Mouse (Mus musculus) E14TG2a.4 (cell line): ENCODE results near the gene Elmo1.
A peak's percentile ranks its signal among the peaks of the same experiment; 100 is the strongest.

ENCODE experiments used
- H3K27me3 ChIP-seq: 2 replicates; pipeline ENCODE4 v1.6.1; 2014; ENCODE audit warnings: low read length, control low read depth; ENCODE audit not compliant: insufficient read depth
- H3K36me3 ChIP-seq: 2 replicates; pipeline ENCODE4 v1.6.1; 2014; ENCODE audit warnings: low read length, control low read depth; ENCODE audit not compliant: insufficient read depth
- H3K4me1 ChIP-seq: replicated peaks from 2 replicates; pipeline ENCODE4 v1.6.1; 2014; ENCODE audit warnings: low read depth, low read length, control low read depth
- H3K4me3 ChIP-seq: replicated peaks from 2 replicates; pipeline ENCODE4 v1.5.1; 2014; ENCODE audit warnings: mild to moderate bottlenecking, low read length
- H3K9me3 ChIP-seq: 2 replicates; pipeline ENCODE4 v1.6.1; 2014; ENCODE audit warnings: low read length, control low read depth
- CTCF ChIP-seq: conservative IDR thresholded peaks from 2 replicates; pipeline ENCODE4 v1.5.1; 2014; ENCODE audit warnings: low read length
- NANOG ChIP-seq: IDR thresholded peaks from 2 replicates; pipeline ENCODE4 v1.6.1; 2014; ENCODE audit warnings: borderline replicate concordance, low read length, mixed read lengths
- POU5F1 ChIP-seq: IDR thresholded peaks from 2 replicates; pipeline ENCODE4 v1.6.1; 2014; ENCODE audit warnings: low read length, borderline replicate concordance

The Elmo1 gene

GRCm38 (mm10) chr13:20163339-20163954 lies 73.1 kb downstream of the Elmo1 start:
- H3K9me3 ChIP-seq: no peaks in the 10 kb centered on the region
- no peaks in the 10 kb centered on the region for H3K36me3 ChIP-seq
- H3K4me3 ChIP-seq: no peak overlapping the region
- no peaks in the 10 kb centered on the region for H3K27me3 ChIP-seq
- H3K4me1 ChIP-seq: 0 out of 2 replicates have a peak, but pooled peaks cover under 1% of the 10 kb centered on the region
- TF ChIP-seq POU5F1 (no peak), CTCF (no peak), NANOG (no peak)

GRCm38 (mm10) chr13:20164837-20165236 lies 74.4 kb downstream of the Elmo1 start:
- no peak for TF ChIP-seq CTCF
- no peak for TF ChIP-seq NANOG
- no peak for TF ChIP-seq POU5F1
- peaks cover 10% of the 10 kb centered on the region for H3K4me1 ChIP-seq
- no peaks in the 10 kb centered on the region for H3K36me3 ChIP-seq
- H3K9me3 ChIP-seq: no peaks in the 10 kb centered on the region
- no peak overlapping the region for H3K4me3 ChIP-seq
- H3K27me3 ChIP-seq: no peaks in the 10 kb centered on the region

GRCm38 (mm10) chr13:20173987-20174654 lies 83.7 kb downstream of the Elmo1 start:
- no peaks in the 10 kb centered on the region for H3K9me3 ChIP-seq

GRCm38 (mm10) chr13:20174655-20175280 lies 84.4 kb downstream of the Elmo1 start:
- H3K4me3 ChIP-seq: peak overlapping the region; percentile 1
- no peaks in the 10 kb centered on the region for H3K9me3 ChIP-seq
- H3K27me3 ChIP-seq: no peaks in the 10 kb centered on the region
- TF ChIP-seq CTCF (no peak), POU5F1 (no peak), NANOG (no peak)
- peaks cover 59% of the 10 kb centered on the region for H3K4me1 ChIP-seq
- no peaks in the 10 kb centered on the region for H3K36me3 ChIP-seq

More at GRCm38 (mm10) chr13:20173987-20174654, 83.7 kb downstream of the Elmo1 start:
- Histone ChIP-seq H3K4me1 (peaks cover 61% of the 10 kb centered on the region), H3K36me3 (no peaks in the 10 kb centered on the region), H3K4me3 (peak overlapping the region; percentile 1), H3K27me3 (no peaks in the 10 kb centered on the region)
- no peak for TF ChIP-seq CTCF
- TF ChIP-seq POU5F1: no peak
- no peak for TF ChIP-seq NANOG

- no peaks in the 10 kb centered on the region for H3K36me3 ChIP-seq
- TF ChIP-seq NANOG (no peak), POU5F1 (no peak), CTCF (no peak)
- H3K4me3 ChIP-seq: no peak overlapping the region
- no peaks in the 10 kb centered on the region for H3K27me3 ChIP-seq
- no peaks in the 10 kb centered on the region for H3K9me3 ChIP-seq
- H3K4me1 ChIP-seq: peaks cover 71% of the 10 kb centered on the region
Measured at GRCm38 (mm10) chr13:20180738-20181137, 90.3 kb downstream of the Elmo1 start.

- H3K4me3 ChIP-seq: no peak overlapping the region
- H3K27me3 ChIP-seq: no peaks in the 10 kb centered on the region
- H3K36me3 ChIP-seq: no peaks in the 10 kb centered on the region
- H3K9me3 ChIP-seq: no peaks in the 10 kb centered on the region
- H3K4me1 ChIP-seq: peaks cover 73% of the 10 kb centered on the region
- TF ChIP-seq POU5F1 (no peak), NANOG (no peak), CTCF (no peak)
Measured at GRCm38 (mm10) chr13:20181321-20181720, 90.9 kb downstream of the Elmo1 start.

- H3K36me3 ChIP-seq: peaks cover 6% of the 10 kb centered on the region
Measured at GRCm38 (mm10) chr13:20182239-20182825, 91.9 kb downstream of the Elmo1 start.

GRCm38 (mm10) chr13:20183512-20184238 lies 93.3 kb downstream of the Elmo1 start:
- Histone ChIP-seq H3K4me1 (peaks cover 87% of the 10 kb centered on the region), H3K27me3 (no peaks in the 10 kb centered on the region), H3K4me3 (peak overlapping the region; percentile 65), H3K9me3 (no peaks in the 10 kb centered on the region), H3K36me3 (peaks cover 12% of the 10 kb centered on the region)
- TF ChIP-seq NANOG (peak; percentile 50; the same call in 1 of the 2 replicates), CTCF (no peak)

More at GRCm38 (mm10) chr13:20182239-20182825, 91.9 kb downstream of the Elmo1 start:
- Histone ChIP-seq H3K4me3 (peak overlapping the region; percentile 4), H3K9me3 (no peaks in the 10 kb centered on the region), H3K27me3 (no peaks in the 10 kb centered on the region), H3K4me1 (peaks cover 78% of the 10 kb centered on the region)
- no peak for TF ChIP-seq NANOG
- no peak for TF ChIP-seq POU5F1
- no peak for TF ChIP-seq CTCF
